18 mouse cellular contexts compared by ENCODE assay signal in the genomic region with DNA sequence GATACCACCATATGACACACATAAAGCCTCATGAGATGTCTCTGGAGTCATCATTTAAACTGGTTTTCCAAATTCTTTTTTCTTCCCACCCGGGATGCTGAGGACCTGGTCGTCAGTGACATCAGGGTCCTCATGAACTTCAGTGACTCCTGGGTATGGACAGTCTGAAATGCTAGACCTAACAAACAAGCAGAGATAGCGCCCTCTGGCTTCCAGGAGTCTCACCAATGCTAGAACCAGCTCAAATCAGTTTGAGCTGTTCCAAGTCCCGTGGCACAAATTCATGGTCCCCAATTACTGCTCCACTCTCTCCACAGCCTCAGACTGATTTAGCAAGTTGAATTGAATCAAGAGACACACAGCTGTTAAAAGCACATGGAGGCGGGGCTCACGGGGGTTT. TPM values are rescaled to one million over a fixed set of nuclear protein-coding genes. Genes with fewer than 3 reads are reported as not detected.
DNase-seq lines count a peak whose midpoint lies in the region; ATAC-seq and TF ChIP-seq lines count a peak whose summit lies in the region.
"Had no signal": no experiment of that assay in that cellular context is flagged by ENCODE, and none has a peak within 500 bp of the region (broad histone marks: within the 10 kb centered on the region; RNA-seq: fewer than 3 reads in every experiment).

No protein-coding gene starts in this region.

- ATAC-seq in heart, postnatal 0 days (ENCODE audit: insufficient read depth, low read depth) = no peak
- no peak for ATAC-seq in heart, embryonic 12.5 days (ENCODE audit: insufficient number of reproducible peaks, low FRiP score)
- no peak for ATAC-seq in liver, embryonic 14.5 days (ENCODE audit: insufficient read depth)

- no peak overlapping the region for H3K4me3 ChIP-seq in heart, postnatal 0 days (ENCODE audit: low read depth, low read length)
- H3K4me3 ChIP-seq in heart, embryonic 12.5 days = no peak overlapping the region
- H3K4me3 ChIP-seq in liver, embryonic 14.5 days (ENCODE audit: insufficient read depth in 1 of 2, low read depth in 2 of 2, low read length in 2 of 2) = no peak overlapping the region
- no peak overlapping the region for H3K4me3 ChIP-seq in thymus, adult 2 months (ENCODE audit: control insufficient read depth, insufficient read depth, low read length)
- H3K4me3 ChIP-seq: embryonic facial prominence, embryonic 15.5 days; forebrain, embryonic 12.5 days; heart, embryonic 13.5 days; hindbrain, embryonic 10.5 days; limb, embryonic 12.5 days; megakaryocyte, embryonic 14.5 days; neural tube, embryonic 12.5 days; stomach, embryonic 15.5 days had no signal

- 63% methylated on average over 6 of the region's 6 CpGs for WGBS in heart, postnatal 0 days
- WGBS in heart, embryonic 12.5 days = 62% methylated on average over 6 of the region's 6 CpGs
- WGBS in liver, embryonic 14.5 days (ENCODE audit: insufficient replicate concordance) = 49% methylated on average over 6 of the region's 6 CpGs
- WGBS in thymus, adult 2 months = 77% methylated on average over 6 of the region's 6 CpGs

- H3K4me1 ChIP-seq in heart, postnatal 0 days (ENCODE audit: control insufficient read depth, insufficient read depth) = no peaks in the 10 kb centered on the region
- H3K4me1 ChIP-seq in heart, embryonic 12.5 days (replicated peaks) = no peaks in the 10 kb centered on the region
- H3K4me1 ChIP-seq in liver, embryonic 14.5 days (replicated peaks; ENCODE audit: control insufficient read depth in 2 of 2, insufficient read depth in 2 of 2, low read length in 1 of 2) = no peaks in the 10 kb centered on the region
- no peaks in the 10 kb centered on the region for H3K4me1 ChIP-seq in thymus, adult 2 months (replicated peaks; ENCODE audit: control insufficient read depth, insufficient read depth, low read length)
- H3K4me1 ChIP-seq: embryonic facial prominence, embryonic 15.5 days; forebrain, embryonic 12.5 days; hindbrain, embryonic 10.5 days; limb, embryonic 12.5 days; neural tube, embryonic 12.5 days; stomach, embryonic 15.5 days had no signal

- H3K9ac ChIP-seq in heart, postnatal 0 days (replicated peaks; ENCODE audit: low read depth, low read length) = no peak overlapping the region
- H3K9ac ChIP-seq in heart, embryonic 12.5 days = no peak overlapping the region
- H3K9ac ChIP-seq in liver, embryonic 14.5 days (replicated peaks) = no peak overlapping the region
- H3K9ac ChIP-seq: embryonic facial prominence, embryonic 15.5 days; forebrain, embryonic 12.5 days; heart, embryonic 13.5 days; limb, embryonic 12.5 days; neural tube, embryonic 12.5 days; stomach, embryonic 15.5 days had no signal

- TF ChIP-seq CTCF in heart, postnatal 0 days (IDR thresholded peaks at IDR 0.05; ENCODE audit: low read depth) = 0 out of 2 replicates have a peak, but pooled peaks have one; percentile 4
- TF ChIP-seq CTCF in liver, embryonic 14.5 days (IDR thresholded peaks at IDR 0.05; ENCODE audit: low read depth) = 0 out of 2 replicates have a peak, but pooled peaks have one; percentile 15
- TF ChIP-seq CTCF in thymus, adult 2 months (IDR thresholded peaks at IDR 0.05; ENCODE audit: borderline replicate concordance, control insufficient read depth, extremely low read depth, insufficient read depth, low read length, poor library complexity) = no peak

- no peak for TF ChIP-seq EP300 in heart, postnatal 0 days (IDR thresholded peaks at IDR 0.05; ENCODE audit: low read depth)
- no peak for TF ChIP-seq EP300 in liver, embryonic 14.5 days (IDR thresholded peaks at IDR 0.05; ENCODE audit: low read depth)

- H3K9me3 ChIP-seq in heart, postnatal 0 days (replicated peaks; ENCODE audit: control insufficient read depth, low read length) = no peaks in the 10 kb centered on the region
- H3K9me3 ChIP-seq in heart, embryonic 12.5 days (replicated peaks) = no peaks in the 10 kb centered on the region
- H3K9me3 ChIP-seq in liver, embryonic 14.5 days (ENCODE audit: control insufficient read depth, low read length) = no peaks in the 10 kb centered on the region
- H3K9me3 ChIP-seq: embryonic facial prominence, embryonic 15.5 days; forebrain, embryonic 12.5 days; heart, embryonic 13.5 days; hindbrain, embryonic 10.5 days; limb, embryonic 12.5 days; neural tube, embryonic 12.5 days; stomach, embryonic 15.5 days had no signal

- H3K27ac ChIP-seq in heart, postnatal 0 days (ENCODE audit: low read depth) = no peak overlapping the region
- H3K27ac ChIP-seq in heart, embryonic 12.5 days (ENCODE audit: poor library complexity, severe bottlenecking) = no peak overlapping the region
- H3K27ac ChIP-seq in liver, embryonic 14.5 days = no peak overlapping the region
- no peak overlapping the region for H3K27ac ChIP-seq in thymus, adult 2 months (ENCODE audit: control insufficient read depth, insufficient read depth, low read length)
- H3K27ac ChIP-seq: embryonic facial prominence, embryonic 15.5 days; forebrain, embryonic 12.5 days; heart, embryonic 13.5 days; hindbrain, embryonic 10.5 days; limb, embryonic 12.5 days; neural tube, embryonic 12.5 days; stomach, embryonic 15.5 days had no signal

- no peak for TF ChIP-seq POLR2A in thymus, adult 2 months (IDR thresholded peaks at IDR 0.05; ENCODE audit: control insufficient read depth, extremely low read depth, insufficient read depth, low read length, poor library complexity)

- H3K27me3 ChIP-seq in heart, postnatal 0 days (ENCODE audit: control insufficient read depth, insufficient read depth, low read length) = no peaks in the 10 kb centered on the region
- H3K27me3 ChIP-seq in heart, embryonic 12.5 days (replicated peaks) = no peaks in the 10 kb centered on the region
- no peaks in the 10 kb centered on the region for H3K27me3 ChIP-seq in liver, embryonic 14.5 days (ENCODE audit: control insufficient read depth, insufficient read depth, low read length)
- H3K27me3 ChIP-seq in thymus, adult 2 months (ENCODE audit: control insufficient read depth, insufficient read depth, low read length) = no peaks in the 10 kb centered on the region
- H3K27me3 ChIP-seq: embryonic facial prominence, embryonic 15.5 days; forebrain, embryonic 12.5 days; heart, embryonic 13.5 days; megakaryocyte, embryonic 14.5 days; neural tube, embryonic 12.5 days; stomach, embryonic 15.5 days had no signal

- no peak overlapping the region for H3K4me2 ChIP-seq in heart, postnatal 0 days (ENCODE audit: low read depth, low read length)
- no peak overlapping the region for H3K4me2 ChIP-seq in heart, embryonic 12.5 days
- no peak overlapping the region for H3K4me2 ChIP-seq in liver, embryonic 14.5 days (ENCODE audit: low read depth)
- H3K4me2 ChIP-seq: embryonic facial prominence, embryonic 15.5 days; forebrain, embryonic 12.5 days; heart, embryonic 13.5 days; limb, embryonic 12.5 days; neural tube, embryonic 12.5 days; stomach, embryonic 15.5 days had no signal

- H3K36me3 ChIP-seq in heart, postnatal 0 days (replicated peaks; ENCODE audit: control insufficient read depth, insufficient read depth, low read length) = no peaks in the 10 kb centered on the region
- no peaks in the 10 kb centered on the region for H3K36me3 ChIP-seq in heart, embryonic 12.5 days
- no peaks in the 10 kb centered on the region for H3K36me3 ChIP-seq in liver, embryonic 14.5 days (replicated peaks; ENCODE audit: control insufficient read depth, insufficient read depth, low read depth)
- no peaks in the 10 kb centered on the region for H3K36me3 ChIP-seq in thymus, adult 2 months (ENCODE audit: control insufficient read depth, insufficient read depth, low read length)
- H3K36me3 ChIP-seq: embryonic facial prominence, embryonic 15.5 days; forebrain, embryonic 12.5 days; heart, embryonic 13.5 days; hindbrain, embryonic 10.5 days; limb, embryonic 12.5 days; neural tube, embryonic 12.5 days; stomach, embryonic 15.5 days had no signal

- DNase-seq in heart, postnatal 0 days (ENCODE audit: low spot score) = no peak
- DNase-seq in liver, embryonic 14.5 days (ENCODE audit: low read depth in 3 of 3, low spot score in 3 of 3) = no peak
- DNase-seq in liver (no peak), A20 (ENCODE audit: low read depth, low spot score) (peak; percentile 4), ZHBTc4 (ENCODE audit: low read depth, low spot score) (peak; percentile 54)
- no peak for DNase-seq in thymus, adult 2 months
- DNase-seq: cerebellum, adult 11 months; lung, adult 18-20 months; thymus, postnatal 14 days had no signal

RNA-seq across cellular contexts. Expression of gene Tacr1, which starts 16.2 kb away (rescaled TPM):
- not detected in 2 replicates for total RNA-seq in heart, postnatal 0 days (2014; rRNA removed; ENCODE audit: low replicate concordance)
- polyA plus RNA-seq in heart, postnatal 0 days (2015; fragmentation: Nextera tagmentation; extraction: Ambion mirVana) = 0.07 TPM in 1 of 2 replicates, not detected in the other
- polyA plus RNA-seq in heart, embryonic 12.5 days (2016; fragmentation: Nextera tagmentation; extraction: Ambion mirVana) = 0.08 and 0.17 TPM in 2 replicates
- polyA plus RNA-seq in liver, embryonic 14.5 days (2012; rRNA removed) = 0.01 TPM in 1 of 2 replicates, not detected in the other
- polyA plus RNA-seq in liver, embryonic 14.5 days (2014; fragmentation: Nextera tagmentation; extraction: Ambion mirVana) = not detected in 2 replicates
- polyA plus RNA-seq in thymus, adult 2 months (2012; rRNA removed) = 0.60 and 0.70 TPM in 2 replicates

Comparison
In these comparisons a context has a peak if more than half of its experiments do, and no peak if none do; other contexts are left out.
1. DNase-seq: peak in A20 (single experiment) and ZHBTc4 (single experiment); none in heart, postnatal 0 days (single experiment), liver, embryonic 14.5 days (0 of 3), liver (single experiment) and thymus, adult 2 months (single experiment).